ENCODE assay signal across 8 mouse cellular contexts in the genomic region with DNA sequence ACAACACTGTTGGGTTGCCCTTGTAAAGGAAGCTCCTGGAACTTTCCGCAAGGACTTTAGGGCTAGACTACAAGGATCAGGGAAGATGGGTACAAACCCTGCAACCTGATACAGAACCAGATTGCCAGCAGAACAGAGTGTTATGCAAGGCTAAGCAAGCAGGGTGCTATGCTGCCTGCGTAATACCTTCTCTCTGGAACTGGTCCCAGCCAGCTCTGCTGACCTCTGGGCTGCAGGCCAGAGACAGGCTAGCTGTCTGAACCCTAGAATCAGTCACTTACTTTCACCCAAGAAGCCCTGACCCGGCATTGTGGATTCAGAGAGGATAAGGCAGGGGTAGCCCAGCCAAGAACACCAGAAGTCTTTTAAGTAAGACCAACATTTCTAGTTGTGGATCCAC. TPM values are rescaled to one million over a fixed set of nuclear protein-coding genes. Genes with fewer than 3 reads are reported as not detected.
DNase-seq lines count a peak whose midpoint lies in the region; ATAC-seq lines count a peak whose summit lies in the region.
"Had no signal": no experiment of that assay in that cellular context is flagged by ENCODE, and none has a peak within 500 bp of the region (broad histone marks: within the 10 kb centered on the region; RNA-seq: fewer than 3 reads in every experiment).

No protein-coding gene starts in this region.

- H3K27ac ChIP-seq in liver, embryonic 15.5 days (replicated peaks), result peak overlapping the region; percentile 71
- no peak overlapping the region for H3K27ac ChIP-seq in hindbrain, embryonic 14.5 days

- intact Hi-C loops in heart, postnatal 10 days (cut with DNase I), result loop anchor here (5.0 kb wide), 1 partner anchor 38 kb away; no protein-coding TSS in a partner anchor

- peaks cover 72% of the 10 kb centered on the region for H3K36me3 ChIP-seq in liver, embryonic 15.5 days (replicated peaks)
- H3K36me3 ChIP-seq in hindbrain, embryonic 14.5 days (replicated peaks; ENCODE audit: control insufficient read depth, insufficient read depth), result peaks cover 69% of the 10 kb centered on the region

- H3K27me3 ChIP-seq in liver, embryonic 15.5 days, result no peaks in the 10 kb centered on the region
- no peaks in the 10 kb centered on the region for H3K27me3 ChIP-seq in hindbrain, embryonic 14.5 days (ENCODE audit: control insufficient read depth, insufficient read depth, low read length)

- 80% methylated on average over 3 of the region's 3 CpGs for WGBS in liver, embryonic 15.5 days (ENCODE audit: insufficient replicate concordance)
- 86% methylated on average over 3 of the region's 3 CpGs for WGBS in hindbrain, embryonic 14.5 days

- no peak overlapping the region for H3K4me2 ChIP-seq in liver, embryonic 15.5 days
- H3K4me2 ChIP-seq in hindbrain, embryonic 14.5 days (replicated peaks), result no peak overlapping the region

- peak; percentile 42 for ATAC-seq in liver, embryonic 15.5 days (ENCODE audit: insufficient read depth)
- no peak for ATAC-seq in hindbrain, embryonic 14.5 days (ENCODE audit: low FRiP score)

- H3K9me3 ChIP-seq in liver, embryonic 15.5 days (replicated peaks), result no peaks in the 10 kb centered on the region
- no peaks in the 10 kb centered on the region for H3K9me3 ChIP-seq in hindbrain, embryonic 14.5 days (ENCODE audit: control insufficient read depth, low read length)

- H3K4me3 ChIP-seq in liver, embryonic 15.5 days (replicated peaks), result no peak overlapping the region
- H3K4me3 ChIP-seq in hindbrain, embryonic 14.5 days (replicated peaks; ENCODE audit: low read length), result no peak overlapping the region

- H3K9ac ChIP-seq in liver, embryonic 15.5 days, result no peak overlapping the region
- H3K9ac ChIP-seq in hindbrain, embryonic 14.5 days, result no peak overlapping the region

- H3K4me1 ChIP-seq in liver, embryonic 15.5 days (replicated peaks), result peaks cover 49% of the 10 kb centered on the region
- peaks cover 19% of the 10 kb centered on the region for H3K4me1 ChIP-seq in hindbrain, embryonic 14.5 days (replicated peaks; ENCODE audit: control insufficient read depth, insufficient read depth, low read length)

- DNase-seq in NIH3T3 (ENCODE audit: low read depth), result peak; percentile 88
- peak; percentile 79 for DNase-seq in adrenal gland, postnatal 25 days
- peak; percentile 72 to 82 for DNase-seq in heart, postnatal 10 days
- no peak for DNase-seq in hindbrain, embryonic 14.5 days (ENCODE audit: low spot score)
- no peak for DNase-seq in thymus, postnatal 25 days
- no peak for DNase-seq in left cerebral cortex, adult 8-10 months (ENCODE audit: low spot score in 2 of 2)

RNA-seq across cellular contexts. Expression of a gene that starts 23.7 kb away (rescaled TPM):
- 49.8 and 51.8 TPM in 2 replicates for total RNA-seq in adrenal gland, postnatal 25 days (2021)
- total RNA-seq in heart, postnatal 10 days (2021), result 10 to 100 TPM; 63.4 to 70.0 TPM
- polyA plus RNA-seq in liver, embryonic 15.5 days (2015; fragmentation: Nextera tagmentation; extraction: Ambion mirVana), result 12.0 and 12.2 TPM in 2 replicates
- 58.1 and 58.9 TPM in 2 replicates for polyA plus RNA-seq in hindbrain, embryonic 14.5 days (2014; fragmentation: Nextera tagmentation; extraction: Ambion mirVana)
- 10 to 100 TPM; 46.9 to 51.4 (median 49.9) TPM for total RNA-seq in left cerebral cortex, adult 8-10 months (2022)

RNA-seq across cellular contexts. Expression of a gene that starts 30.9 kb away (rescaled TPM):
- total RNA-seq in adrenal gland, postnatal 25 days (2021), result 5.5 and 5.6 TPM in 2 replicates
- total RNA-seq in heart, postnatal 10 days (2021), result 1 to 10 TPM; 3.2 to 4.4 TPM
- 2.4 TPM in 2 replicates for polyA plus RNA-seq in liver, embryonic 15.5 days (2015; fragmentation: Nextera tagmentation; extraction: Ambion mirVana)
- polyA plus RNA-seq in hindbrain, embryonic 14.5 days (2014; fragmentation: Nextera tagmentation; extraction: Ambion mirVana), result 5.3 TPM in 2 replicates
- 1 to 10 TPM; 3.8 to 4.1 (median 3.9) TPM for total RNA-seq in left cerebral cortex, adult 8-10 months (2022)

RNA-seq across cellular contexts. Expression of a gene that starts 31.3 kb away (rescaled TPM):
- 1.0 and 1.5 TPM in 2 replicates for total RNA-seq in adrenal gland, postnatal 25 days (2021)
- total RNA-seq in heart, postnatal 10 days (2021), result 1 to 10 TPM; 4.2 to 7.1 TPM
- polyA plus RNA-seq in liver, embryonic 15.5 days (2015; fragmentation: Nextera tagmentation; extraction: Ambion mirVana), result 185 and 214 TPM in 2 replicates
- 0.78 and 1.3 TPM in 2 replicates for polyA plus RNA-seq in hindbrain, embryonic 14.5 days (2014; fragmentation: Nextera tagmentation; extraction: Ambion mirVana)
- under 1 TPM; 0.50 to 0.81 (median 0.63) TPM for total RNA-seq in left cerebral cortex, adult 8-10 months (2022)
- polyA plus RNA-seq: limb, embryonic 11.5 days had no signal

RNA-seq across cellular contexts. Expression of a gene that starts 31.9 kb away (rescaled TPM):
- 16.4 and 28.0 TPM in 2 replicates for total RNA-seq in adrenal gland, postnatal 25 days (2021)
- 10 to 100 TPM; 10.1 to 13.5 TPM for total RNA-seq in heart, postnatal 10 days (2021)
- 9.6 and 10.4 TPM in 2 replicates for polyA plus RNA-seq in liver, embryonic 15.5 days (2015; fragmentation: Nextera tagmentation; extraction: Ambion mirVana)
- polyA plus RNA-seq in hindbrain, embryonic 14.5 days (2014; fragmentation: Nextera tagmentation; extraction: Ambion mirVana), result 39.2 and 42.9 TPM in 2 replicates
- 10 to 100 TPM; 56.5 to 66.1 (median 60.9) TPM for total RNA-seq in left cerebral cortex, adult 8-10 months (2022)

RNA-seq across cellular contexts. Expression of a gene that starts 37.6 kb away (rescaled TPM):
- 173 and 191 TPM in 2 replicates for total RNA-seq in adrenal gland, postnatal 25 days (2021)
- 10 to 100 TPM; 52.7 to 57.4 TPM for total RNA-seq in heart, postnatal 10 days (2021)
- polyA plus RNA-seq in liver, embryonic 15.5 days (2015; fragmentation: Nextera tagmentation; extraction: Ambion mirVana), result 25.0 and 29.0 TPM in 2 replicates
- polyA plus RNA-seq in hindbrain, embryonic 14.5 days (2014; fragmentation: Nextera tagmentation; extraction: Ambion mirVana), result 170 and 175 TPM in 2 replicates
- 100 to 1,000 TPM; 226 to 280 (median 259) TPM for total RNA-seq in left cerebral cortex, adult 8-10 months (2022)

Comparison
In these comparisons a context has a peak if more than half of its experiments do, and no peak if none do; other contexts are left out.
1. DNase-seq: peak in NIH3T3 (single experiment), adrenal gland, postnatal 25 days (single experiment) and heart, postnatal 10 days (2 of 2); none in hindbrain, embryonic 14.5 days (single experiment), thymus, postnatal 25 days (single experiment) and left cerebral cortex, adult 8-10 months (0 of 2).